Mouse (Mus musculus) NIH3T3 (cell line): ENCODE results near the gene Gm26938.

Experiments
- DNase-seq: peaks from one replicate; pipeline ENCODE4 v3.0.0-alpha.2; 2012; ENCODE audit warnings: low read depth

The Gm26938 gene

GRCm38 (mm10) chr5:139794137-139794536 is 32.1 kb downstream of the Gm26938 start:
- DNase-seq: no peak

GRCm38 (mm10) chr5:139793338-139794089 is 32.7 kb downstream of the Gm26938 start:
- peak; percentile 72 for DNase-seq

- peak; percentile 32 for DNase-seq
Measured at GRCm38 (mm10) chr5:139792966-139793337, 33.3 kb downstream of the Gm26938 start.

DNA sequence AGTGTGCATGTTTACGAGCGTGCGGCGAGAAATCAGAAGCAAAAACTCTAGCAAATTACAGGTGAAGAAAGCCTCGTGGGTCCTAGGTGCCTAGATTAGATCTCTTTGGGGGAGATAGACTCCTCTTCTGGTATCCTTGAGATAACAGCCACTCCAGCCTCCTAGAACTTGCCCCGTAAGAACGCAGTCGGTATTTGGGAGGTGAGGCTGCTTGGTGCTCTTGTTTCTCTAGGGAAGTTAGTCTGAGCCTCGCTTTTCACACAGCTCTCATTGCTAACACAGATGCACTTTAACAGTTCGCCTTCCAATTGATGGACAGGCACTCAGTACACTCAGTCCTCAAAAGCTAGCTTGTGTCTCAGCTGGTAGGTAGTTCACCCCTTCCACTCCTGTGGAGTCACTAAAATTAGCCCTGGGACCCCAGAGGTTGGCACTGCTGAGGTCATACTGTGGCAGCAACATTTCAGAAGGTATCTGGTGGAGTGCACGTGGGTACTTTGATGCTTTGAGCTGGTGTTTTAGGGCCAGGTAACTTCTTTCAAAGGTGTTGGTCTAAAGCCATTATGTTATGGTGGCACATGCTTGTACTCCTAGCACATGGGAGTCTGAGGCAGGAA is 33.9 kb downstream of the Gm26938 start:
- DNase-seq: no peak

DNA sequence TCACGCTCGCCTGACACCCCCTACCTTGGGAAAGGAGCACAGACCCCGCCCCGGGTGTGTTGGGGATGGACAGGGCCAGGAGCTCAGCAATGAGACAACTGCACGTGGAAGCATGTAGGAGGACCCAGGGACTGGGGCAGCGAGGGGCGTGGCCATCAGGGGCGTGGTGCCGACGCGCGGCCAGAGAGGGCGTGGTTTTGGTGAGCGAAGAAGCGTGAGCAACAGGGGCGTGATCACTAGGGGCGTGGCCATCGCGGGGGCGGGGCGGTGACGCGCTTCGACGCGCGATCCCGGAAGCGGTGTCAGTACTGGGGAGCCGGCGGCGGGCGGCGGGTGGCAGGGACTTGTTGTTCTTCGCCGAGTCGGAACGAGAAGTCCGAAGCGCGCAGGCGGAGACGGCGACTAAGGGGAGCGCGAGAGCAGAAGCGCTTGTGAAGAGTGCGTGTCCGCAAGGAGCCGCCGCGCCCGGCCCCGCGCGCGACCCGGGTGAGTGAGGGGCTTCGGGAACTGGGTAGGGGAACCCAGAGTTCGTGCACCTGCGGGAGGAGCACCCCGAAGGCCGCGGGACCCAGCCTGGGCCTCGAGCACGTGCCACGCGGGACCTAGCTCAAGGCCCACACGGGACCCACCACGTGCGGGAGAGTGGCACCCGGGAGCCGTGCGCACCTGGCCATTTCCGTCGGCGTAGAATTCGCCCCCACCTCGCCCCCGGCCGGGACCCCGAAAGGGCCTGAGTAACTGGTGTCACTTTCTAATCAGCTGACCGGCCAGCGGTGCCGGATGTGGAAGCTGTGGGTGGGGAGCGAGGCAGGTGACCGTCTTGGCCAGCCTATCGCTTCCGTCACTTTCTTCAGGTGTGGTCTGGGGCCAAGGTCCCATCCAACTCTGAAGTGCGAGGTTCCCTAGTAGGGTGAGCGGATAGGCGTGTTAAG is 34.7 kb downstream of the Gm26938 start, which contains the start of gene Mafk:
Mafk (plus strand) TSS at position 287 of the 932 bp plus-strand sequence.
- peak; percentile 99 for DNase-seq

DNA sequence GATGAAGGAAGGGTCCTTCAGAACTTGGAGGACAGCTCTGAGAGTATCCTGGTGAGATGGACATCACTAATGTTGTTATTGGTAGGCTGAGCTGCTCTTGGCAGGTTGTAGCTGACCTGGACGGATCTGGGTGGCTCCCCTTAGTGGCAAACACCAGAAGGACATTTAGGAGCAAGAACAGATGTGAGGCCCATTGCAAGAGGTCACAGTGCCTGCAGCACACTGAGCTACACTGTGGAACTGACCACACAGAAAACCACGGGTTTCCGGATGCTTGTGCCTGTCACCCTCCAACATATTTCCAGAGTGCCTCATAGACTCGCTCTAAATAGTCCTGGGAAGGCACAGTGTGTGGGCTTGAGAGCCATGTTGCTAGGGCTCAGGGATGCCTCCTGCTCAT is 36.7 kb downstream of the Gm26938 start:
- no peak for DNase-seq

DNA sequence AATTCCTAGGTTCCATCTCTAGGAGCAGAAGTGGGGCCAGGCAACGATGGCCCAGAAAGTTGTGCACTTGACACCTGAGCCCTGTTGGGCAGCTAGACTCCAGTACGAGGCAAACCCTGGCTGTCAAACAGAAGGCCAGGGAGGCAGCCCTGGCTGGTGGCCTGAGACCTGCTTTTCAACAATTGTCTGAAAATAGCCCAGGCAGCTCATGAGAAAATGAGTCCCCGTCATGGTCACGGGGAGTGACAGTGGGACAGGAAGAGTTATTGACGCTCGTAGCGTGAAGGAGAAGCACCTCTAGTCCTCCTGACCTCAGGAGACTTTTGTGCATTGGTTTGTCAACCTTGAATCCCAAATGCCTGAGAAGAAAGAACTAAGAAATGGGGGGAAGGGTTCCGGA is 44.8 kb downstream of the Gm26938 start:
- DNase-seq: no peak

- no peak for DNase-seq
Measured at GRCm38 (mm10) chr5:139776966-139777365, 49.2 kb downstream of the Gm26938 start.

GRCm38 (mm10) chr5:139775216-139775926 is 50.8 kb downstream of the Gm26938 start, which contains the start of gene Ints1:
Gene Ints1 (minus strand): TSS chr5:139775674.
- DNase-seq: peak; percentile 98

DNA sequence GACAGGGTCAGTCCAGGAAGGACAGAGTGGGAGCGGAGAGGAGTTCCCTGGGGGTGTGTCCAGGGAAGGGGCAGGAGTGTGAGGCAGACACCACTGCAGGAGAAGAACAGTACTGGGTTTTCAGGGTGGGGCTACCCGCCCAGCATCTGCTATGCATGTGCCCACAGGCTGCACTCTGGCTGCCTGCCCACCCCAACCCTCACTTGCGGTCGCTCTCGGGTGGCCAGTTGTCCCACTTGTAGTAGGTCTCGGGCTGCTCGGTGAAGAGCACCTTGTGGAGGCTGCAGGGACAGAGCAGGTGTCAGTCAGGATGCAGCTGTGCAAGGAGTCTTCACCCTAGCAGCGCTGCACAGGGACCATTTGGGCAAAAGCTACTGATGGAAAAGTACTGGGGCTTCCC is 58.0 kb downstream of the Gm26938 start:
- no peak for DNase-seq

- peak; percentile 58 for DNase-seq
Measured at GRCm38 (mm10) chr5:139764296-139764695, 61.9 kb downstream of the Gm26938 start.

DNA sequence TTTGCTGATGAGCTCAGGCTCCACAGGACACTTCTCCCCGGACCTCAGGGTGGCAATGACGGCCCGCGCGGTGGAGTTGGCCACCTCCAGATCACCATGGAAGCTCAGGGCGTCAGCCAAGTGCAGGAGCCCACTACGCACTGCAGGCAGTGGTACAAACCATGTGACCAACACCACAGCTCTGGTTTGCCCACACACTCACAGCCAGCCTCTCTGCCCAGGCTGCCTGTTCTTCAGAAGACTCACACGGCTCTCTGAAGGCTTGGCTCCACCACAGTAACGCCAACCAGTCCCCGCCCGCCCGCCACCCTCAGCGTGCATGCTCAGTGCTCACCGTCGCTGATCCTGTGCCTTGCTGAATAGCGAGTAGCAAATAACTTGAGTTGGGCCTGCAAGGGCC is 68.1 kb downstream of the Gm26938 start:
- no peak for DNase-seq
